Mouse (Mus musculus) liver, postnatal 0 days (tissue): Measurements from ENCODE around the gene Egr4.

Experiments used
- CTCF ChIP-seq: sonication (generic); IDR thresholded peaks from 2 replicates; pipeline ENCODE4 v1.5.1; 2016; ENCODE audit warnings: antibody characterized with exemption, low read depth
- EP300 ChIP-seq: IDR thresholded peaks from 2 replicates; pipeline ENCODE4 v1.6.1; 2016; ENCODE audit warnings: antibody characterized with exemption, low read depth, mild to moderate bottlenecking

DNA sequence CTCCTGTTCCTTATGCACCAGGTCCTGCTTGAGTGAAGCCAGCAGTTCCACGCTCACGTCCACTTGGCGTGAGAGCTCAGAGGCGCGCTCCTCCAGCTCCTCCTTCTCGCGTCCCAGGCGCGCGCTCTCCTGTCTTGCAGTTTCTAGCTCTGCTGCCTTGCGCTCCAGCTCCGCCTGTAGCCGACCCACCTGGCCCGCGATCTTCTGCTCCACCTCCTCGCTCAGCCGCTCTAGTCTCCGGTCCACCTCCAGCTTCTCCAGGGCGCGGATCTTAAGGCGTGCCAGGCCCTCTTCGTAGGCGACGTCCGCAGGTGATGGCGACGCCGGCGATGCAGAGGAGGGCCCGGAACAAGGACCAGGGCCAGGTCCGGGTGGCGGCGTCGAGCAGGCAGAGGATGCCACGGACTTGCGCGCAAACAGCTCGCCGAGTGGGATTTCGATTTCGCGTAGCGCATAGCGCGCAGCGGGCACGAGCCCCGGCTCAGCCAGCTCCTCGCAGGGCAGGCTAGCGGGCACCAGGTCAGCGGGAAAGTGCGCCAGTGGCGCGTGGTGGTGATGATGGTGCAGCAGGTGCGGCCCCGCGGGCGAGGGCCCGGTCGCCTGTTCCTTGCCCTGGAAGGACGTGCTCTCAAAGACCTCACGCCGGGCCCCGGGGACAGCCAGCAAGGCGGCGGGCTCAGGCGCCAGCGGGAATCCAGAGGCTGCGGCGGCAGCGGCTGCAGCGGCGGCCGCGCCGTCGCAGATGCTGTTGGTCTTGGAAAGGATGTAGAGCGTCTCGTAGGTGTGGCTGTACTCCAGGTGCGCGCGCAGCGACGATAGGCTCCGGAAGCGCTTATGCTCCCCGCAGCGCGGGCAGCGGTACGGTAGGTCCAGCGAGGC is 29.3 kb downstream of the Egr4 start:
- no peak for TF ChIP-seq CTCF
- TF ChIP-seq EP300: no peak
